Mouse (Mus musculus) c-Kit-negative CD71-positive TER-119-positive erythroid progenitor cells, embryonic 14.5 days (primary cell): Measurements from ENCODE around the gene Emc6.

ENCODE experiments used
- DNase-seq: peaks from one replicate; pipeline ENCODE4 v3.0.0-alpha.2; 2013; ENCODE audit warnings: low read depth, low spot score

Emc6 gene

GRCm38 (mm10) chr11:73176608-73177508 is at the start of gene Emc6, which contains the start of gene Tax1bp3:
TSS of gene Emc6 (minus strand) at chr11:73177037.
TSS of gene Tax1bp3 (plus strand) at chr11:73177083.
- DNase-seq: peak; percentile 94

- no peak for DNase-seq
These were observed 49.0 kb upstream of the Emc6 start for GRCm38 (mm10) chr11:73225856-73226255.

- no peak for DNase-seq
These were observed 47.1 kb upstream of the Emc6 start for GRCm38 (mm10) chr11:73223966-73224365.

GRCm38 (mm10) chr11:73222846-73223245 is 46.0 kb upstream of the Emc6 start:
- no peak for DNase-seq

- no peak for DNase-seq
These were observed 43.8 kb upstream of the Emc6 start for GRCm38 (mm10) chr11:73220651-73221050.

- DNase-seq: no peak
These were observed 42.8 kb upstream of the Emc6 start for GRCm38 (mm10) chr11:73219671-73220070.

- DNase-seq: no peak
These were observed 37.1 kb upstream of the Emc6 start for GRCm38 (mm10) chr11:73213956-73214355.

GRCm38 (mm10) chr11:73207621-73208020 is 30.8 kb upstream of the Emc6 start:
- DNase-seq: peak; percentile 15

- no peak for DNase-seq
These were observed 28.4 kb upstream of the Emc6 start for GRCm38 (mm10) chr11:73205194-73205593.

- DNase-seq: no peak
These were observed 27.1 kb upstream of the Emc6 start for GRCm38 (mm10) chr11:73203895-73204294.

- no peak for DNase-seq
These were observed 24.8 kb upstream of the Emc6 start for GRCm38 (mm10) chr11:73201597-73201996.

- no peak for DNase-seq
These were observed 24.2 kb upstream of the Emc6 start for GRCm38 (mm10) chr11:73201021-73201420.

- DNase-seq: no peak
These were observed 23.0 kb upstream of the Emc6 start for GRCm38 (mm10) chr11:73199879-73200278.

GRCm38 (mm10) chr11:73199230-73199712 is 22.4 kb upstream of the Emc6 start, which contains the start of gene Shpk:
TSS of gene Shpk (plus strand) at chr11:73199460.
- peak; percentile 95 for DNase-seq

GRCm38 (mm10) chr11:73198603-73199229 is 21.9 kb upstream of the Emc6 start, which contains the start of gene Ctns:
TSS of gene Ctns (minus strand) at chr11:73199042.
- peak; percentile 80 for DNase-seq

GRCm38 (mm10) chr11:73198190-73198589 is 21.4 kb upstream of the Emc6 start:
- no peak for DNase-seq

GRCm38 (mm10) chr11:73194444-73194843 is 17.6 kb upstream of the Emc6 start:
- DNase-seq: no peak

GRCm38 (mm10) chr11:73193047-73193446 is 16.2 kb upstream of the Emc6 start:
- DNase-seq: no peak

GRCm38 (mm10) chr11:73187231-73187630 is 10.4 kb upstream of the Emc6 start:
- no peak for DNase-seq

GRCm38 (mm10) chr11:73185872-73186615 is 9.2 kb upstream of the Emc6 start:
- no peak for DNase-seq

- DNase-seq: no peak
These were observed 1.1 kb upstream of the Emc6 start for GRCm38 (mm10) chr11:73177895-73178294.

GRCm38 (mm10) chr11:73177509-73177875 is 655 bp upstream of the Emc6 start:
- DNase-seq: no peak
